Mouse (Mus musculus) spleen, adult 2 months (tissue): ENCODE data around the gene Fat3.

Experiments used
- CTCF ChIP-seq: fragments of 200-500 bp; IDR thresholded peaks from 2 replicates; pipeline ENCODE4 v1.5.1; 2011; ENCODE audit warnings: mild to moderate bottlenecking, inconsistent platforms; ENCODE audit not compliant: insufficient read depth, insufficient read length, insufficient replicate concordance; ENCODE audit errors: extremely low read depth
- POLR2A ChIP-seq: fragments of 200-500 bp; IDR thresholded peaks from 2 replicates; pipeline ENCODE4 v1.6.1; 2011; ENCODE audit warnings: low read depth, low read length, inconsistent platforms

DNA sequence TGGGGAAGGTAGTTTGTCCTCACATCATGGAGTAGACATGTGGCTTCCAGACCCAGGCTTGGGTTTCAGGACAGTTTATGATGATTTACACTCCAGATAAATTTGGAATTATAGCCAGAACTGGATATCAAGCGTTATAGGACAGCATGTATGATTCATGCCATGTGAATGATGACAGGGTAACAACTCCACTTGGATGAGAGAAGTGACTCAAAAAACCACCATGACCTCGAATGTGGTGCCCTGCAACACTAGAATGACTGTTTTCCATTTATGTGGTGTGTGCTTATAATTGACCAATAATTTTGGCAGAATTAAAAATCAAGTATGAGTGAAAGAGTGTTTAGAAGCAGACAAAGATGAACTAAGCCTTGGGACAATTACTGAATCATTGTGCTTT lies 210.2 kb downstream of the Fat3 start:
- TF ChIP-seq CTCF (no peak), POLR2A (no peak)
